Mouse (Mus musculus) neural tube, embryonic 12.5 days (tissue): ENCODE data around the gene Casr. TPM values are rescaled to one million over a fixed set of nuclear protein-coding genes. Genes with fewer than 3 reads are reported as not detected.

ENCODE experiments used
- ATAC-seq: fragments of 200-750 bp; cut with Nextera tagmentation; 2 replicates; pipeline ENCODE4 v1.8.0; 2017; ENCODE audit warnings: low read depth, mild to moderate bottlenecking, moderate TSS enrichment, moderate library complexity; ENCODE audit not compliant: low FRiP score
- H3K27ac ChIP-seq: fragments of 300-500 bp; sonication (generic); 2 replicates; pipeline ENCODE4 v1.5.1; 2016
- H3K27me3 ChIP-seq: fragments of 300-500 bp; sonication (generic); replicated peaks from 2 replicates; pipeline ENCODE4 v1.6.1; 2016; ENCODE audit warnings: mild to moderate bottlenecking
- H3K36me3 ChIP-seq: fragments of 300-500 bp; sonication (generic); 2 replicates; pipeline ENCODE4 v1.6.1; 2016; ENCODE audit warnings: mild to moderate bottlenecking
- H3K4me1 ChIP-seq: fragments of 300-500 bp; sonication (generic); 2 replicates; pipeline ENCODE4 v1.6.1; 2016
- H3K4me2 ChIP-seq: fragments of 300-500 bp; sonication (generic); replicated peaks from 2 replicates; pipeline ENCODE4 v1.6.1; 2016; ENCODE audit warnings: mild to moderate bottlenecking
- H3K4me3 ChIP-seq: fragments of 300-500 bp; sonication (generic); 2 replicates; pipeline ENCODE4 v1.5.1; 2016
- H3K9ac ChIP-seq: fragments of 300-500 bp; sonication (generic); 2 replicates; pipeline ENCODE4 v1.6.1; 2016; ENCODE audit warnings: mild to moderate bottlenecking
- H3K9me3 ChIP-seq: fragments of 300-500 bp; sonication (generic); 2 replicates; pipeline ENCODE4 v1.6.1; 2016; ENCODE audit warnings: mild to moderate bottlenecking
- WGBS: fragments of 180-500 bp; shearing (Covaris S2); methylation state at CpG from one replicate; pipeline ENCODE4 v1.1.7; 2016; 5-methylcytosine and 5-hydroxymethylcytosine counted together
- polyA plus RNA-seq: library from polyadenylated mRNA; unstranded; fragments of >200 nt; fragmentation: Nextera tagmentation; extraction: Ambion mirVana; gene quantifications from 2 replicates; pipeline ENCODE4 v1.2.1, GENCODE M21; 2016

Casr gene
- polyA plus RNA-seq, 1 experiment from 2014 or later, result not detected

DNA sequence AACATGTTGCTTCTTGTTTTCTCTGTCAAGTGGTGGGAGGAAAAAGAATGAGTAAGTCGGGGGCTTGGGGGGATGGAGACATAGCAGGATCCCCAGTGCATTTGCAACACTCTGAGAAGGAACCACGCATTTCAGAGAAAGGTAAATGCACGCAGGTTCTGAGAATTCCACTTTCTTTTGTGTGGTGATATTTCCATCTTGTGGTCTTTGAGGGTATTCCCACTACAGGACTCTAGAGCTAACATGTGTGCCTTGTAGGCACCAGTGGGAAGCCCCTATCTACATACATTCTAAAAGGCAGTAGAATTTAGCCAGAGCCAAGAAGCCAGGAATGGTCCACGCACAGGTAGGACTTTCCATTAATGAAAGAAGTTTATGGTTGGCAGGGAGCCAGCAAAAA, 56.0 kb downstream of the Casr start:
- no peak overlapping the region for H3K9ac ChIP-seq
- 68% methylated on average over 4 of the region's 4 CpGs for WGBS
- H3K36me3 ChIP-seq, result no peaks in the 10 kb centered on the region
- H3K27ac ChIP-seq, result no peak overlapping the region
- no peaks in the 10 kb centered on the region for H3K9me3 ChIP-seq
- no peaks in the 10 kb centered on the region for H3K27me3 ChIP-seq
- H3K4me2 ChIP-seq, result no peak overlapping the region
- H3K4me1 ChIP-seq, result no peaks in the 10 kb centered on the region
- no peak for ATAC-seq
- H3K4me3 ChIP-seq, result no peak overlapping the region

DNA sequence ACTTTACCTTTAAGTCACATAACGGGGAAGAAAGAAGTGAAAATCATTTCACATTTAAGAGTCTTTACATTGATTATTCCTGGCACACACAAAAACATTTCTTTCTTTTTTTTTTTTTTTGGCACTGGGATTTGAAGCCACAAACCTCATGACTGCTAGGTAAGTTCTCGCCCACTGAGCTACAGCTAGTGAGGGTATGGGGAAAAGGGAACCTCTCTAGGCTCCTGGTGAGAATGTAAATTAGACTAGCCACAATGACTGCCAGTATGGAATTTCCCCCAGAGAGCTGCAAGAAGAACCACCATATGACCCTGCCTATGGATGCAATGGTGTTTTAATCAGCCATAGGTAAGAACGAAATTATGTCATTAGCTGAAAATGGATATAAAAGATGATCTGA, 56.8 kb downstream of the Casr start:
- Histone ChIP-seq H3K36me3 (no peaks in the 10 kb centered on the region), H3K4me2 (no peak overlapping the region), H3K27ac (no peak overlapping the region), H3K4me3 (no peak overlapping the region), H3K27me3 (no peaks in the 10 kb centered on the region), H3K9ac (no peak overlapping the region), H3K4me1 (no peaks in the 10 kb centered on the region), H3K9me3 (no peaks in the 10 kb centered on the region)
- WGBS, result 79% methylated on average over 3 of the region's 3 CpGs
- no peak for ATAC-seq

DNA sequence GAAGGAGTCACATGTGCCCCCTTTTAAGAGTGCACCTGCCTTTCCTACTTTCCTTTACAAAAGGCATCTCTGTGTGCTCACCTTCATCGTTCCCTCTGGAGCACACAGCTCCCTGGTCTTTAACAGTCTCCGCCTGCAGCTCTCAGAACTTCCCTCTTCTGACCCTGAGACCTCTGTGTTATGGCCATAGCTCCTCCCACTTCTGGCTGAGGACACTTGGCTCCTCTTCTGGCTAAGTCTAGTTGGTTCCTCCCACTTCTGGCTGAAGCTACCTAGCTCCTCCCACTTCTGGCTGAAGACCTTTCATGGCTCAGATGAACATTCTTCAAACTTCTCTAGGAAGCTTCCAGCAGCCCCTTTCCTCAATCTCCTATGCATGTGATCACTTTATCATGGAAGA, 59.7 kb downstream of the Casr start:
- H3K4me2 ChIP-seq, result no peak overlapping the region
- H3K4me1 ChIP-seq, result no peaks in the 10 kb centered on the region
- no peaks in the 10 kb centered on the region for H3K9me3 ChIP-seq
- H3K27ac ChIP-seq, result no peak overlapping the region
- no peaks in the 10 kb centered on the region for H3K36me3 ChIP-seq
- H3K27me3 ChIP-seq, result no peaks in the 10 kb centered on the region
- no peak for ATAC-seq
- no peak overlapping the region for H3K9ac ChIP-seq
- H3K4me3 ChIP-seq, result no peak overlapping the region
- 71% methylated on average over 2 of the region's 2 CpGs for WGBS

DNA sequence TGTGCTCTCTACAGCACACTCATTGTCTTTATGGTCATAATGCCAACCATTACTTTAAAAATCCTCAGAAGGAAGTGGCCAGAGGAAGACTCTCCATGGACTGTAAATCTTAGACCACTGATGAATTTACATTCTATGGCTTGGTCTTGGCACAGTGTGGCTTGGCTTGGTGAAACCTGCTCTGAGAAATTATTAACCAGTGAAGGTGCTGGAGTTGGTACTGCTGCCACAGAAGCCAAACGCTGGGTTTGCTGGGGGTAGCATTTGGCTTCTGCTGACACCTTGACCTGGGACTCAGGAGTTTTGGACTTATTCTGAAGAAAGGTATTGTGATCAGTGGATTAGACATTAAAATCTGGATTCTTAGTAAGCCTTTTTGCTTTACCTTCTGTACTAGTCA, 69.5 kb downstream of the Casr start:
- no peak overlapping the region for H3K27ac ChIP-seq
- H3K9me3 ChIP-seq, result no peaks in the 10 kb centered on the region
- H3K9ac ChIP-seq, result no peak overlapping the region
- WGBS, result 96% methylated on average over 1 of the region's 1 CpGs
- no peaks in the 10 kb centered on the region for H3K36me3 ChIP-seq
- no peak overlapping the region for H3K4me2 ChIP-seq
- no peak for ATAC-seq
- no peaks in the 10 kb centered on the region for H3K4me1 ChIP-seq
- H3K4me3 ChIP-seq, result no peak overlapping the region
- no peaks in the 10 kb centered on the region for H3K27me3 ChIP-seq

DNA sequence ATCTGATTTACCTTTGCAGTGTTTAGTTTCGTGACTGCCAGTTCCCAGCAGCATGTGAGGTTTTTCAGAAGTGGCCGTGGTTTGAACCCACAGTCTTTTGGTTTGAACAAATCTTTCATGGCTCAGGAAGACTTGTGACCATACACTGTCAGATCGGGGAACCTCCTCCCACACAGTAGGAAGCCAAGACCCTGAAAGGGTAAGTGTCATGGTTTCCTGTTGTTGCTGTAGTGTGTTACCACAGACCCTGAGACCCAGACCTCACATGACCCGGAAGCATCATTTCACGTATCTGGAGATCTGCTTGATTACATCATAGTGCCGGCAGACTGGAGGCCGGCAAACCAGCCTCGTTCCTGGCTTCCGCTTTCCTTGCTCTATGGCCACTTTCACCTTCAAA, 85.1 kb downstream of the Casr start:
- no peak overlapping the region for H3K4me2 ChIP-seq
- H3K4me3 ChIP-seq, result no peak overlapping the region
- 84% methylated on average over 9 of the region's 9 CpGs for WGBS
- no peaks in the 10 kb centered on the region for H3K27me3 ChIP-seq
- no peaks in the 10 kb centered on the region for H3K4me1 ChIP-seq
- H3K9me3 ChIP-seq, result no peaks in the 10 kb centered on the region
- H3K9ac ChIP-seq, result no peak overlapping the region
- H3K36me3 ChIP-seq, result no peaks in the 10 kb centered on the region
- no peak for ATAC-seq
- no peak overlapping the region for H3K27ac ChIP-seq

DNA sequence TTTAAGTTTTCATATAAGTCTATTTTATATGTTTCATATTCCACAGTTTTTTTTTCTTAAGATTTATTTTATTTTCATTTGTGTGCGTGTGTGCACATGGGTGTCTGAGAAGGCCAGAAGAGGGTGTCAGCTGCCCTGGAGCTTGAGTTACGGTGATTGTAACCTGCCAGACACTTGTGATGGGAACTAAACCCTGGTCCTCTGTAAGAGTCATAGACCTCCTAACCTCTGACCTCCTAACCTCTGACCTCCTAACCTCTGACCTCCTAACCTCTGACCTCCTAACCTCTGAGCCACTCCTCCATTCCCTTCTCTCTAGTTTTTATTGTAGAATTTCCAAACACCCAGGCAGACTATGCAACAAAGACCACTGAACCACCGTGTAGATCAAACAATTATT, 86.4 kb downstream of the Casr start:
- H3K27me3 ChIP-seq, result no peaks in the 10 kb centered on the region
- no peaks in the 10 kb centered on the region for H3K36me3 ChIP-seq
- ATAC-seq, result no peak
- H3K4me1 ChIP-seq, result no peaks in the 10 kb centered on the region
- no peak overlapping the region for H3K4me3 ChIP-seq
- no peak overlapping the region for H3K9ac ChIP-seq
- H3K4me2 ChIP-seq, result no peak overlapping the region
- WGBS, result 92% methylated on average over 3 of the region's 3 CpGs
- no peak overlapping the region for H3K27ac ChIP-seq
- no peaks in the 10 kb centered on the region for H3K9me3 ChIP-seq

DNA sequence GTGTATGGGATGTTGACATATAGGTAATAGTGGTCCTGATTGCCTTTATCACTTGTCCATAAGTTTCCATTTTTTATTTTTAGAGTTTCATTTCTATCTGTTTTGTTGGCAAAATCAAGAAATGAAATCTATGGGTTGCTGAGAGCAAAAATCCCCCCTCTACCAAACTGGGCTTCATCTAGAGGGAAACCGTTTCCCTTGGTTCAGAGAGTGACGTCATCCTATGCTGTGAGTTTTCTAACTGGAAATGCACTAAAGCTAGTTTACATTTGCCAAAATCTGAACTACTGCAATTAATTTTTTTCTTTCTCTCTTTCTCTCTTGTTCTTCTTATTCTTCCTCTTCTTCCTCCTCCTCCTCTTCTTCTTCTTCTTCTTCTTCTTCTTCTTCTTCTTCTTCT, 87.1 kb downstream of the Casr start:
- 95% methylated on average over 2 of the region's 2 CpGs for WGBS
- no peaks in the 10 kb centered on the region for H3K9me3 ChIP-seq
- no peak overlapping the region for H3K4me3 ChIP-seq
- ATAC-seq, result no peak
- H3K9ac ChIP-seq, result no peak overlapping the region
- no peaks in the 10 kb centered on the region for H3K36me3 ChIP-seq
- no peaks in the 10 kb centered on the region for H3K4me1 ChIP-seq
- H3K27me3 ChIP-seq, result no peaks in the 10 kb centered on the region
- H3K27ac ChIP-seq, result no peak overlapping the region
- H3K4me2 ChIP-seq, result no peak overlapping the region

DNA sequence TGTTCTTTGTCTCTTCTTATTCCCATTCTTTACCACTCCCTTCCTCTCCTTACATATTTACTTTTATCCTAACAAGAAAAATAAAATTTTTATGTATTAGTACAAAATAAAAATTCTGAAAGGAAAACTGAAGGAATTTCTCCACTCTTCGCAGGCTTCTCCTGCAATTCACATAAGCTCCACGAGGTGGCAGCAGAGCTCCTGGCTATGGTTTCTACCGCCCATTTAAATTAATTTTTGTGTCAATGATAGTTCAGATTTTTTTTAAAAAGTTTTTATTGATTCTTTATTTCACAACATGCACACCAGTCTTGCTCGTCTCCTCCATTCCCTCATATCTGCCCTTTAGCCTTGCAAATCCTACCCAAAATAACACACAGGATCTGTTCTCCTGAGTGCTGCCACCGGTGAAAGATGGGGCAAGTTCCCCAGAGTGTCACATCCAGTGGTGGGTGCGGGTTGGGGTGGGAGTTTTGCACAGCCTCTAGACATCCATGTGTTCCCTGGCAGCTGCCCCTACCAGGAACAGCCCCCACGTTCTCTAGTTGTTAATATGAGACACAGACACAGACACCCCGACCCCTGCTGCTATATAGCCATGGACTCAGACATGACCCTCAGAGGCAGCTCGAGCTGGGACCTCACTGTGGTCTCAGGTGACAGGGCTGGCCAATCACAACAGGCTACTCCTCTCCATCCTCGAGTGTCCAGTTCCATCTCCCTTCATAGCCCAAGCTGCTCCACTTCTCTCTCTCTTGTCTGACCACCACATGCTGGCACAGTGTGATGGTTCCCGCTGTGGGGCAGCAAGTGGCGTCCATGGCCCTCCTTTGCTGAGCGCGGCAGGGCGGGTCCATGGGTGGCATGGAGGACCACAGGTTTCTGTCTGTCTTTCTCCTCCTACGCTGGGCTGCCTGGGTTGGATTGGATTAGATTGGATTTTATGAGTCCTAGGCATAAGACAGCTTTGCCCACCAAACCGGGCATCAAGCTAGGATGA, 88.4 kb downstream of the Casr start:
- no peak for ATAC-seq
- Histone ChIP-seq H3K4me2 (no peak overlapping the region), H3K4me1 (no peaks in the 10 kb centered on the region), H3K36me3 (no peaks in the 10 kb centered on the region), H3K9ac (no peak overlapping the region), H3K27me3 (no peaks in the 10 kb centered on the region), H3K4me3 (no peak overlapping the region), H3K9me3 (no peaks in the 10 kb centered on the region), H3K27ac (no peak overlapping the region)
- WGBS, result 50% methylated on average over 17 of the region's 17 CpGs

DNA sequence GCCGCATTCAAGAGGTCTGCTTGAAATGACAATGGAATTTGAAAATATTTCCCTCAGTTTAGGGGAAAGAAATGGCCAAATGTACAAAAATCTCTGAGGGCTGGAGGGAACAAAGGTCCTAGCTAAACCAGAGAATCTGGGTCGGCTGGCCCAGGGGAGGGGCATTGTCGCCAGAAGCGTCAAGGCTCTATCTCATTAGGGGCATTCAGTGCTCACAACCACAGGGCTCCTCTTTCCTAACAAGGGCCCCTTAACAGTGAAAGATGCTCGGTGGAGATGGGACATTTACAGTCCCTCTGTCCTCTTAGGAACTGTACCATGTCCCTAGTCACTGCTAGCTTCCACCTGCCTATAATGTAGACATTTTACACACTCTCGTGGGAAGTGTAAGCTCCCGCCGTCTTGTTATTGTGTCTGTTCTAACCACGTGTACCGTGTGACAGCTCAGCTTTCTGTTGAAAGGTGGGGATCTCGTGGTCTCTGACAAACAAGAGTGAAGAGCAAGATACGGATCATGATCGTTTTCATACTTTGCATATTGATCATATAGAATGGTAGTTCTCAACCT, 90.8 kb downstream of the Casr start:
- Histone ChIP-seq H3K27me3 (no peaks in the 10 kb centered on the region), H3K4me3 (no peak overlapping the region), H3K9me3 (no peaks in the 10 kb centered on the region), H3K4me1 (no peaks in the 10 kb centered on the region), H3K9ac (no peak overlapping the region), H3K27ac (no peak overlapping the region), H3K36me3 (no peaks in the 10 kb centered on the region), H3K4me2 (no peak overlapping the region)
- WGBS, result 55% methylated on average over 13 of the region's 13 CpGs
- no peak for ATAC-seq

DNA sequence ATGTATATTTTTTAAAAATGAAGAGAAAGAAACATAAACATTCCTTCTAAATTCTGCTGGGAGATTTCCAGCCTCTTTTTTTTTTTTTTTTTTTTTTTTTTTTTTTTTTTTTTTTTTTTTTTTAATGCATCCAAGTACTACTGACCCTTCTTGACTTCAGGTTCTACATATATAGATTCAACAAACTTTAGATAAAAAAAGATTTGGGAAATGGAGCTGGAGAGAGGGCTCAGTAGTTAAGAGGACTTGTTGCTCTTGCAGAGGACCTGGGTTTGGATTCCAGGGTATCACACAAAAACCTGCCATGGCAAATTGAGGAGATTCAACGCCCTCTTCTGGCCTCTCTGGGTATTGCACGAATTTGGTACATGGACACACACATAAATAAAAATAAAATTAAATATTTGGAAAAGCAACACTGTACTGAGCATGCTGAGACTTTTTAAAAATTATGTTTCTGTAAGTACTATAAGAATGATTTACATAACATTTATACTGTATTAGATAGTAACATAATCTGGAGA, 91.9 kb downstream of the Casr start:
- Histone ChIP-seq H3K27me3 (no peaks in the 10 kb centered on the region), H3K4me1 (no peaks in the 10 kb centered on the region), H3K9ac (no peak overlapping the region), H3K4me3 (no peak overlapping the region), H3K27ac (no peak overlapping the region), H3K4me2 (no peak overlapping the region), H3K36me3 (no peaks in the 10 kb centered on the region), H3K9me3 (no peaks in the 10 kb centered on the region)
- no peak for ATAC-seq
- 11% methylated on average over 2 of the region's 2 CpGs for WGBS

DNA sequence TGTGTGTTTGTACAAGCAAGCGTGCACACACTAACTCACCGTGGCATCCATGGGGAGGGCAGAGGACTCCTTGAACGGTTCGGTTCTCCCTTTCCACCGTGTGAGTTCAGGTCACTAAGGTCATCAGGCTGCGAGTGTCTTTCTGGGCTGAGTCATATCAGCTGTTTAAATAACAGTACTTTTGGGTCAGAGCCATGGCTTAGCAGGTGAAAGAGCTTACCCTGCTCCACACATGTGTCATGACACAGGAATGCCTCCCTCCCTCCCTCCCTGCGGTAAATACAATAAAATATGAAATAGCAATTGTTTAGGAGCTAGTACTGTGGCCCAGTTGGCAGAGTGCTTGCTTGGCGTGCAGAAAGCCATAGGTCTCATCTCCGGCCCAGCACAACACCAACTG, 92.6 kb downstream of the Casr start:
- H3K4me3 ChIP-seq, result no peak overlapping the region
- WGBS, result 87% methylated on average over 9 of the region's 9 CpGs
- no peaks in the 10 kb centered on the region for H3K27me3 ChIP-seq
- no peak for ATAC-seq
- H3K27ac ChIP-seq, result no peak overlapping the region
- H3K4me2 ChIP-seq, result no peak overlapping the region
- H3K9ac ChIP-seq, result no peak overlapping the region
- H3K9me3 ChIP-seq, result no peaks in the 10 kb centered on the region
- no peaks in the 10 kb centered on the region for H3K4me1 ChIP-seq
- no peaks in the 10 kb centered on the region for H3K36me3 ChIP-seq

DNA sequence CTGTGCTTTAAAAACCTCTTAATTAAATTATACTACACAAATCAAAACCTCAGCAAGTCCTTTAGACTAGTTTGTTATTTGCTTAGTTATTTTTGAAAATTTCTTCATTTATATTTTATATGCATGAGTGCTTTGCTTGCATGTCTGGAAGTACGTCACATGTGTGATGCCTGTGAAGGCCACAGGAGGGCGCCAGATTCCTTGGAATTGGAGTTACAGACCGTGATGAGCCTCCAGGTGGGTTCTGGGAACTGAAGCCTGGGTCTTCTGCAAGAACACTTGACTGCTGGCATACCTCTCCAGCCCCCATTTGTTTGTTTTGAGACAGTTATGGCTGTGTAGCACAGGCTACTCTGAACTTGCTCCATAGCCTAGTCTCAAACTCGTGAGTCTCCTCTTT, 93.1 kb downstream of the Casr start:
- Histone ChIP-seq H3K9me3 (no peaks in the 10 kb centered on the region), H3K4me2 (no peak overlapping the region), H3K9ac (no peak overlapping the region), H3K4me3 (no peak overlapping the region), H3K36me3 (no peaks in the 10 kb centered on the region), H3K27ac (no peak overlapping the region), H3K4me1 (no peaks in the 10 kb centered on the region), H3K27me3 (no peaks in the 10 kb centered on the region)
- 68% methylated on average over 4 of the region's 4 CpGs for WGBS
- ATAC-seq, result no peak
